In genomic region chr7:34221594-34222250, GRCm38 (mm10) we compare ENCODE assay signal across 26 mouse cellular contexts. TPM values are rescaled to one million over a fixed set of nuclear protein-coding genes. Genes with fewer than 3 reads are reported as not detected.
"Had no signal": no experiment of that assay in that cellular context is flagged by ENCODE, and none has a peak within 500 bp of the region (broad histone marks: within the 10 kb centered on the region; RNA-seq: fewer than 3 reads in every experiment).

No protein-coding gene starts in this region.

- H3K27me3 ChIP-seq: kidney, embryonic 15.5 days; limb, embryonic 12.5 days; limb, embryonic 15.5 days; liver, embryonic 12.5 days; liver, embryonic 15.5 days; midbrain, embryonic 12.5 days had no signal

- DNase-seq: kidney, adult 8-10 months; kidney, postnatal 10 days; kidney, postnatal 36 days; layer of hippocampus, postnatal 36 days; left cerebral cortex, postnatal 4 days; lung, adult 2 months; thymus, adult 18-20 months; thymus, postnatal 14 days; thymus, postnatal 4 days had no signal

- H3K4me2 ChIP-seq: kidney, embryonic 15.5 days; limb, embryonic 12.5 days; limb, embryonic 15.5 days; liver, embryonic 12.5 days; liver, embryonic 15.5 days; midbrain, embryonic 12.5 days had no signal

- H3K9ac ChIP-seq: kidney, embryonic 15.5 days; limb, embryonic 12.5 days; limb, embryonic 15.5 days; liver, embryonic 12.5 days; liver, embryonic 15.5 days; midbrain, embryonic 12.5 days had no signal

- ATAC-seq: liver, embryonic 12.5 days; midbrain, embryonic 16.5 days had no signal

- H3K4me1 ChIP-seq: limb, embryonic 12.5 days; midbrain, embryonic 12.5 days had no signal

- H3K9me3 ChIP-seq: kidney, embryonic 15.5 days; limb, embryonic 12.5 days; limb, embryonic 15.5 days; liver, embryonic 12.5 days; liver, embryonic 15.5 days; midbrain, embryonic 12.5 days had no signal

- H3K27ac ChIP-seq: kidney, embryonic 15.5 days; left cerebral cortex, adult 2 months; limb, embryonic 12.5 days; limb, embryonic 15.5 days; liver, embryonic 12.5 days; liver, embryonic 15.5 days; midbrain, embryonic 12.5 days had no signal

- H3K4me3 ChIP-seq: kidney, embryonic 15.5 days; left cerebral cortex, adult 2 months; limb, embryonic 12.5 days; limb, embryonic 15.5 days; liver, embryonic 12.5 days; liver, embryonic 15.5 days; midbrain, embryonic 12.5 days had no signal

RNA-seq across cellular contexts. Expression of gene Gm6096, which starts 29.1 kb away (rescaled TPM):
- total RNA-seq: layer of hippocampus, adult 8-10 months; layer of hippocampus, postnatal 10 days; layer of hippocampus, postnatal 36 days; left cerebral cortex, adult 2 months; left cerebral cortex, postnatal 14 days; left cerebral cortex, postnatal 4 days had no signal
- polyA plus RNA-seq: kidney, embryonic 15.5 days; limb, embryonic 15.5 days; liver, embryonic 12.5 days; liver, embryonic 15.5 days; lung, adult 2 months; lung, embryonic 16.5 days; midbrain, embryonic 16.5 days; neural tube, embryonic 14.5 days; small intestine, adult 2 months; spleen, adult 2 months; stomach, embryonic 16.5 days; testis, adult 2 months had no signal
